Mouse (Mus musculus): ENCODE results near the gene Vps13c. TPM values are rescaled to one million over a fixed set of nuclear protein-coding genes. Genes with fewer than 3 reads are reported as not detected.
A peak's percentile ranks its signal among the peaks of the same experiment; 100 is the strongest.

Vps13c gene
- polyA plus RNA-seq, 1 experiment from 2014 or later = 5.2 TPM

- Histone ChIP-seq H3K4me1 (ENCODE audit: control insufficient read depth, insufficient read depth, low read length) (no peaks in the 10 kb centered on the region), H3K27me3 (replicated peaks; ENCODE audit: control insufficient read depth, insufficient read depth, low read length) (no peaks in the 10 kb centered on the region), H3K9me3 (ENCODE audit: control insufficient read depth, low read length) (no peaks in the 10 kb centered on the region), H3K4me2 (ENCODE audit: low read depth, low read length) (no peak overlapping the region), H3K27ac (replicated peaks; ENCODE audit: low read depth, low read length) (no peak overlapping the region), H3K9ac (ENCODE audit: low read depth, low read length) (no peak overlapping the region), H3K36me3 (ENCODE audit: control insufficient read depth, insufficient read depth, low read length) (peaks cover 61% of the 10 kb centered on the region), H3K4me3 (ENCODE audit: low read depth, low read length) (no peak overlapping the region)
- ATAC-seq (ENCODE audit: low read depth) (no peak), DNase-seq (ENCODE audit: low spot score) (no peak)
- WGBS = 86% methylated on average over 2 of the region's 2 CpGs
Measured at GRCm38 (mm10) chr9:67905541-67905940, 65.3 kb downstream of the Vps13c start.

- Histone ChIP-seq H3K27me3 (replicated peaks; ENCODE audit: control insufficient read depth, insufficient read depth, low read length) (no peaks in the 10 kb centered on the region), H3K27ac (replicated peaks; ENCODE audit: low read depth, low read length) (no peak overlapping the region), H3K4me3 (ENCODE audit: low read depth, low read length) (no peak overlapping the region), H3K36me3 (ENCODE audit: control insufficient read depth, insufficient read depth, low read length) (peaks cover 72% of the 10 kb centered on the region), H3K9ac (ENCODE audit: low read depth, low read length) (no peak overlapping the region), H3K9me3 (ENCODE audit: control insufficient read depth, low read length) (no peaks in the 10 kb centered on the region), H3K4me2 (ENCODE audit: low read depth, low read length) (no peak overlapping the region), H3K4me1 (ENCODE audit: control insufficient read depth, insufficient read depth, low read length) (no peaks in the 10 kb centered on the region)
- ATAC-seq (ENCODE audit: low read depth) (no peak), DNase-seq (ENCODE audit: low spot score) (no peak)
- WGBS = 88% methylated on average over 7 of the region's 7 CpGs
Measured at GRCm38 (mm10) chr9:67914681-67915080, 74.5 kb downstream of the Vps13c start.

GRCm38 (mm10) chr9:67922350-67922749 lies 82.2 kb downstream of the Vps13c start:
- Histone ChIP-seq H3K9me3 (ENCODE audit: control insufficient read depth, low read length) (no peaks in the 10 kb centered on the region), H3K9ac (ENCODE audit: low read depth, low read length) (no peak overlapping the region), H3K27ac (replicated peaks; ENCODE audit: low read depth, low read length) (no peak overlapping the region), H3K4me3 (ENCODE audit: low read depth, low read length) (no peak overlapping the region), H3K36me3 (ENCODE audit: control insufficient read depth, insufficient read depth, low read length) (peaks cover 46% of the 10 kb centered on the region), H3K4me1 (ENCODE audit: control insufficient read depth, insufficient read depth, low read length) (no peaks in the 10 kb centered on the region), H3K4me2 (ENCODE audit: low read depth, low read length) (no peak overlapping the region), H3K27me3 (replicated peaks; ENCODE audit: control insufficient read depth, insufficient read depth, low read length) (no peaks in the 10 kb centered on the region)
- WGBS = 76% methylated on average over 5 of the region's 5 CpGs
- ATAC-seq (ENCODE audit: low read depth) (no peak), DNase-seq (ENCODE audit: low spot score) (no peak)

- peak; percentile 79 for DNase-seq (ENCODE audit: low spot score)
Measured at GRCm38 (mm10) chr9:67930629-67931028, 90.4 kb downstream of the Vps13c start.

GRCm38 (mm10) chr9:67937286-67937685 lies 97.1 kb downstream of the Vps13c start:
- H3K4me1 ChIP-seq (ENCODE audit: control insufficient read depth, insufficient read depth, low read length) = no peaks in the 10 kb centered on the region
- no peak for DNase-seq (ENCODE audit: low spot score)
- H3K4me2 ChIP-seq (ENCODE audit: low read depth, low read length) = no peak overlapping the region
- no peak overlapping the region for H3K4me3 ChIP-seq (ENCODE audit: low read depth, low read length)
- H3K36me3 ChIP-seq (ENCODE audit: control insufficient read depth, insufficient read depth, low read length) = peaks cover 38% of the 10 kb centered on the region
- no peaks in the 10 kb centered on the region for H3K27me3 ChIP-seq (replicated peaks; ENCODE audit: control insufficient read depth, insufficient read depth, low read length)
- no peak overlapping the region for H3K27ac ChIP-seq (replicated peaks; ENCODE audit: low read depth, low read length)
- no peak for ATAC-seq (ENCODE audit: low read depth)
- no peaks in the 10 kb centered on the region for H3K9me3 ChIP-seq (ENCODE audit: control insufficient read depth, low read length)
- 67% methylated on average over 2 of the region's 2 CpGs for WGBS
- no peak overlapping the region for H3K9ac ChIP-seq (ENCODE audit: low read depth, low read length)

More at GRCm38 (mm10) chr9:67930629-67931028, 90.4 kb downstream of the Vps13c start:
- no peaks in the 10 kb centered on the region for H3K9me3 ChIP-seq (ENCODE audit: control insufficient read depth, low read length)
- H3K27me3 ChIP-seq (replicated peaks; ENCODE audit: control insufficient read depth, insufficient read depth, low read length) = no peaks in the 10 kb centered on the region
- H3K9ac ChIP-seq (ENCODE audit: low read depth, low read length) = no peak overlapping the region
- H3K36me3 ChIP-seq (ENCODE audit: control insufficient read depth, insufficient read depth, low read length) = peaks cover 52% of the 10 kb centered on the region
- H3K27ac ChIP-seq (replicated peaks; ENCODE audit: low read depth, low read length) = no peak overlapping the region
- peak; percentile 65; the same call in 1 of the 2 replicates for ATAC-seq (ENCODE audit: low read depth)
- no peaks in the 10 kb centered on the region for H3K4me1 ChIP-seq (ENCODE audit: control insufficient read depth, insufficient read depth, low read length)
- H3K4me3 ChIP-seq (ENCODE audit: low read depth, low read length) = no peak overlapping the region
- WGBS = 65% methylated on average over 7 of the region's 7 CpGs
- no peak overlapping the region for H3K4me2 ChIP-seq (ENCODE audit: low read depth, low read length)

- Histone ChIP-seq H3K4me3 (ENCODE audit: low read depth, low read length) (no peak overlapping the region), H3K9ac (ENCODE audit: low read depth, low read length) (no peak overlapping the region), H3K4me2 (ENCODE audit: low read depth, low read length) (no peak overlapping the region), H3K27ac (replicated peaks; ENCODE audit: low read depth, low read length) (no peak overlapping the region), H3K27me3 (replicated peaks; ENCODE audit: control insufficient read depth, insufficient read depth, low read length) (no peaks in the 10 kb centered on the region), H3K9me3 (ENCODE audit: control insufficient read depth, low read length) (no peaks in the 10 kb centered on the region), H3K36me3 (ENCODE audit: control insufficient read depth, insufficient read depth, low read length) (peaks cover 62% of the 10 kb centered on the region), H3K4me1 (ENCODE audit: control insufficient read depth, insufficient read depth, low read length) (no peaks in the 10 kb centered on the region)
- WGBS = 87% methylated on average over 7 of the region's 7 CpGs
- ATAC-seq (ENCODE audit: low read depth) = no peak
- DNase-seq (ENCODE audit: low spot score) = no peak
Measured at GRCm38 (mm10) chr9:67955466-67956010, 115.3 kb downstream of the Vps13c start.

- no peaks in the 10 kb centered on the region for H3K27me3 ChIP-seq (replicated peaks; ENCODE audit: control insufficient read depth, insufficient read depth, low read length)
- H3K36me3 ChIP-seq (ENCODE audit: control insufficient read depth, insufficient read depth, low read length) = peaks cover 43% of the 10 kb centered on the region
- no peak overlapping the region for H3K4me2 ChIP-seq (ENCODE audit: low read depth, low read length)
- no peak overlapping the region for H3K27ac ChIP-seq (replicated peaks; ENCODE audit: low read depth, low read length)
- H3K4me3 ChIP-seq (ENCODE audit: low read depth, low read length) = no peak overlapping the region
- DNase-seq (ENCODE audit: low spot score) (no peak), ATAC-seq (ENCODE audit: low read depth) (no peak)
- WGBS = 97% methylated on average over 5 of the region's 5 CpGs
- H3K4me1 ChIP-seq (ENCODE audit: control insufficient read depth, insufficient read depth, low read length) = no peaks in the 10 kb centered on the region
- H3K9ac ChIP-seq (ENCODE audit: low read depth, low read length) = no peak overlapping the region
- H3K9me3 ChIP-seq (ENCODE audit: control insufficient read depth, low read length) = no peaks in the 10 kb centered on the region
Measured at GRCm38 (mm10) chr9:67961953-67962352, 121.8 kb downstream of the Vps13c start.

GRCm38 (mm10) chr9:67965889-67966288 lies 125.7 kb downstream of the Vps13c start:
- H3K9me3 ChIP-seq (ENCODE audit: control insufficient read depth, low read length) = no peaks in the 10 kb centered on the region
- H3K4me3 ChIP-seq (ENCODE audit: low read depth, low read length) = no peak overlapping the region
- 65% methylated on average over 14 of the region's 14 CpGs for WGBS
- no peak overlapping the region for H3K27ac ChIP-seq (replicated peaks; ENCODE audit: low read depth, low read length)
- H3K4me1 ChIP-seq (ENCODE audit: control insufficient read depth, insufficient read depth, low read length) = no peaks in the 10 kb centered on the region
- H3K9ac ChIP-seq (ENCODE audit: low read depth, low read length) = no peak overlapping the region
- H3K27me3 ChIP-seq (replicated peaks; ENCODE audit: control insufficient read depth, insufficient read depth, low read length) = no peaks in the 10 kb centered on the region
- ATAC-seq (ENCODE audit: low read depth) (no peak), DNase-seq (ENCODE audit: low spot score) (peak; percentile 6)
- peaks cover 47% of the 10 kb centered on the region for H3K36me3 ChIP-seq (ENCODE audit: control insufficient read depth, insufficient read depth, low read length)
- no peak overlapping the region for H3K4me2 ChIP-seq (ENCODE audit: low read depth, low read length)

- no peak overlapping the region for H3K9ac ChIP-seq (ENCODE audit: low read depth, low read length)
- ATAC-seq (ENCODE audit: low read depth) (no peak), DNase-seq (ENCODE audit: low spot score) (no peak)
- WGBS = 70% methylated on average over 3 of the region's 3 CpGs
- peaks cover 38% of the 10 kb centered on the region for H3K36me3 ChIP-seq (ENCODE audit: control insufficient read depth, insufficient read depth, low read length)
- no peaks in the 10 kb centered on the region for H3K9me3 ChIP-seq (ENCODE audit: control insufficient read depth, low read length)
- no peaks in the 10 kb centered on the region for H3K4me1 ChIP-seq (ENCODE audit: control insufficient read depth, insufficient read depth, low read length)
- no peaks in the 10 kb centered on the region for H3K27me3 ChIP-seq (replicated peaks; ENCODE audit: control insufficient read depth, insufficient read depth, low read length)
- H3K4me3 ChIP-seq (ENCODE audit: low read depth, low read length) = no peak overlapping the region
- H3K27ac ChIP-seq (replicated peaks; ENCODE audit: low read depth, low read length) = no peak overlapping the region
- H3K4me2 ChIP-seq (ENCODE audit: low read depth, low read length) = no peak overlapping the region
Measured at GRCm38 (mm10) chr9:67967011-67967410, 126.8 kb downstream of the Vps13c start.
